Mouse (Mus musculus) yolk sac, embryonic 10.5 days (tissue): ENCODE data around the gene Mrpl58.
A peak's percentile ranks its signal among the peaks of the same experiment; 100 is the strongest.

Source experiments
- DNase-seq: peaks from one replicate; pipeline ENCODE4 v3.0.0-alpha.2; 2017; ENCODE audit warnings: low spot score

Mrpl58 gene

DNA sequence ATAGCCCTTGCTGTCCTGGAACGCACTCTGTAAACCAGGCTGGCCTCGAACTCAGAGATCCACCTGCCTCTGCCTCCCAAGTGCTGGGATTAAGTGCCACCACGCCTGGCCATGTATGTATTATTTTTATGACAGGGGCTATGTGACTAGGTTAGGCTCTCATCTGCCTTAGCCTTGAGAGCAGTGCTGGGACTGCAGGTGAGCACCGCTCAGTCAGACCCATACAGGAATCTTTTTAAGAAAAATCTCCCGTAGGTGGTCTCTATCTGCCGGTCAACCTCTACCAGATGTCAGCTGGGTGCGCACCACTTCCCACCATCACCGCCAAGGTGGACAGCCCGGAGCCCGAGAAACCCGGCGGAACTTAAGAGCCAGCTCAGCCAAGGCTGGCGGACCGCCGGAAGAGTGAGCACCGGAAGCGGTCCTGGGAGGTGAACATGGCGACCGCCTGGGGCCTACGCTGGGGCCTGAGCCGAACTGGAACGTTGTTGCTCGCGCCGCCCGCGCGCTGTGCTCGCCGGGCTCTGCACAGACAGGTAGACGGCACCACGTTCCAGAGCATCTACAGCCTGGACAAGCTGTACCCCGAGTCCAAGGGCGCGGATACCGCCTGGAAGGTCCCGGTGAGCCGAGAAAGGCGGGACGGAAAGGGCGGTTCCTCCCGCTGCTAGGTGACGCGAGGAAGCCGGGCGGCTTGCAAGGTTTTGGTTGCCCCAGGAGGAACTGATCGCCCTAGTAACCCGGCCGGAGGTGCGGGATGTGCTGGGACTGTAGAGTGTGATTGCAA lies at the start of gene Mrpl58:
Mrpl58 (plus strand) TSS at position 415 of the 787 bp plus-strand sequence.
- peak; percentile 86 for DNase-seq

DNA sequence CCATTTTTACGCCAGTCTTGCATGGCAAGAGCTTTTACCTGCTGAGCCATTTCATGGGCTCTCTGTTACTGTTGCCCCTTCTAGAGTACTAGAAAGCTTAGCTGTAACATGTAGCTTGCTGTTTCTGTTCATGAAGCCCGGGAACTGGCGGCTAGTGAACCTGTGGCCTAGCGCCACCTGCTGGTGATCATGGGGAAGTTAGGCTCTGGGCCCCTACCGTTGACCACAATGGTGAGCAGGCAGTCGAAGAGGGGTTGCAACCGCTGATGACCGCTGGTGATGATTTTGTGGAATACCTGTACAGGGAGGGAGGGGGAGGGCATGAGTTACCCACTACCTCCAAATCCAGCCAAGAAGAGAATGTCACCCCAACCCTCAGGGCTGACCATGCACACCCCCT lies 49.4 kb upstream of the Mrpl58 start:
- DNase-seq = peak; percentile 57

DNA sequence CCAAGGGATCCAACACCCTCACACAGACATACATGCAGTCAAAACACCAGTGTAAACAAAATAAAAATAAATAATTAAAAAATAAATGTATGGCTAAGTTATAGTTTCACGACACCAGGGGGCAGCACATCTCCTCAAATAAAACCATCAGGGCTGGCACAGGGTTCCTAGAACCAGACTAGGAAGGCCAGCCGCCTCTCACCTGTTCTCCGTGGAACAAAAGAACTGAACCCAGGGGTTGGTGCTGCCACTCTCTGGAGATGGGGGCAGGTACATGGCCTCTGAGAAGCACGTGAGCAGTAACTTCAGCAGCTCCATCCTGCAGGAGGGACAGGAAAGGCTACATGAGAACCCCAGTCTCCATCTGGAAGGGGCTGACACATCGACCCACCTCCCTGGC lies 45.1 kb upstream of the Mrpl58 start:
- peak; percentile 41 for DNase-seq

- no peak for DNase-seq
Measured at GRCm38 (mm10) chr11:115359293-115359692, 44.3 kb upstream of the Mrpl58 start.

DNA sequence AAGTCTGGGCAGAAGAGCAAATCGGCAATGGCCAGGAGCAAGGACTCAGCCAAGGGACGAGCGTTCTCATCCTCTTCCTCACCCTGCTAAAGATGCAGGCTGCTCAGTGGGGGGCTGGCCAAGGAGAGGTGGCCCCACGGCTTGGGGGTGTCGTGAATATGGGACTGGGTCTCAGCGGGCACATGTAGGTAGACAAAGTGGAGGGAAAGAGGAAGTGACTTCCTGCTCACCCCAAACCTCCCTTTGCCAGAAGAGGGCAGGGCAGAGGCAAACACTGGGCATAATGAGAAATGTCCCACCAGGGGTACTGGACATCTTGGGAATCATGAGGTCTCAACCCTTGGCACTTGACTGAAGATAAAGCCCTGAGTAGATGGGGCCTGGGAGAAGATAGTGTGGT lies 43.8 kb upstream of the Mrpl58 start:
- DNase-seq = no peak

- DNase-seq = no peak
Measured at GRCm38 (mm10) chr11:115364136-115364535, 39.4 kb upstream of the Mrpl58 start.

DNA sequence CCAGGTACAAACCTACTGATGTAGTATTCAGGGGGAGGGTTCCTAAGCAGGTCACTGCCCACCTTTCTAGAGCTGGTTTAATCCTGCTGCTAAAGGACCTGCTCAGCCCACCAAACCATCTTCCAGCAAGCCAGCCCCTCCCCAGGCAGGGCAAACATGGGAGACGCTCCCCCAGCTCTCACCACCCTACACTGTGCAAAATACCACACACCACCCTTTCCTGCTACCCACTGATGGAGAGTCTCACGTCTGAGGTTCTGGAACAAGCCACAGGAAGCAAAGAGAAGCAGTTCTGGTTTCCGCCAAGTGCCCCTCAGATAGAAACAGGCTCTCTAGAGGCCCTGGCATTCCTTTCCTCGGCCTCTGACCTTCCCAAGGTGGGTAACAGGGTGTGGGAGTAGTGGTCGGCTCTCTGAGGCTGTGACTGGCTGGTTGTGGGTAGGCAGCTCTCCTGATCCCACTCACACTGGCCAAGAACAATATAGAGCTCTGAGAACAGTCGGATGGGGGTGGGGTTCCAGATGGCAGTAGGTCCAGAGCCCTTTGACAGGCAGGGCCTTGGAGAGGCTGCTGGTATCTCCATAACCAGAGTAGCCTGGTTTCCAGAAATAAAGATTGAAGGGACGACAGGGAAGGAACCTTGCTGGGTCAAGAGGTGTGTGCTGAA lies 37.4 kb upstream of the Mrpl58 start:
- no peak for DNase-seq

DNA sequence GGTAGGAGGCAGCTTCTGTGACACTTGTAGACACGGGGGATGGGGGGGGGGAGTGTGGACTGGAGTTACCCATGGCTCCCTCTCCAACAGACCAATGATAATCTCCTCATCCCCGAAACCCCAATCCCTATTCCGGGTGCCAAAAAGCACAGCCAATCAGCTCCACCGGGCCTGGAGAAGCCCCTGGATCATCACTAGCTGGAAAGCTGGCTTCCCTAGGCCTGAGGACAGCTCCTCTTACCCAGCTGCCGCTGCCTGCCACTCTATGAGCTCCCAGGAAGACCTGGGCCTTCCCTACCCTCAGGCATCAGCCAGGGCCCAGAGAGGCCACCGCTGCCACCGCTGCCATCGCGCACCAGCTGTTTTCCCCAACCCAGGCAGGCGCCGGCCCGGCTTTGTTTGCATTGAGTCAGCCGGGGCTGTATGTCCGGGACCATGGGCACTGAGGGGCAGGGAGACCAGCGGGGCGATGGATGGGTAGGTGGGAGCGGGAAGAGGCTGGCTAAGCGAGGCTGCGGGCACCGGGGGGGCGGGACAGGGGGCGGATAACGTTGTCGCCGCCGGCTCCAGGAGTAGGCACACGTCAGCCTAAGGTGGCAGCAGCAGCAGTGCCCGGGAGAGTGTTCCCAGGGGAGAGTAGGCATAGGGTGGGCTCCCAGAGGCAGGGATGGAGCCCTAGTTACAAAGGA lies 36.7 kb upstream of the Mrpl58 start:
- DNase-seq = no peak

GRCm38 (mm10) chr11:115367395-115367944 lies 36.1 kb upstream of the Mrpl58 start, which contains the start of gene Hid1:
Hid1 (minus strand) TSS chr11:115367756.
- peak; percentile 68 for DNase-seq

DNA sequence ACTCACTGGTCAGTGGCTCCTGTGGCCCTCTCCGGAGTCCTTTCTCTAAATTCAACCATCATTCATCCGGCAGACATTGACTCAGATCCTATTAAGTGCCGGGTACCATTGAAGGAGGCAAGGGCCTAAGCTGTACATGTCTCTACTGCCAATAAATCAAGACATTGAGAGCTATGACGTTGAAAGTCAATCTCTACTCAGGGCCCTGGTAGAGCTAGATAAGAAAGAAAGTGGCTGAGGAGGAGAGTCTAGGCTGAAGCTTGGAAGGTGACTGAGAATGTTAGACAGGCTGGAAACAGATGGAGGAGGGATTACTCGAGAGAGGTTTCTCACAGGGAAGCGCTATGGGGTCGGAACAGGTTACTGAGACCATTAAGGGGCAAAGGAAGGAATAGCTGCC lies 33.2 kb upstream of the Mrpl58 start:
- no peak for DNase-seq

DNA sequence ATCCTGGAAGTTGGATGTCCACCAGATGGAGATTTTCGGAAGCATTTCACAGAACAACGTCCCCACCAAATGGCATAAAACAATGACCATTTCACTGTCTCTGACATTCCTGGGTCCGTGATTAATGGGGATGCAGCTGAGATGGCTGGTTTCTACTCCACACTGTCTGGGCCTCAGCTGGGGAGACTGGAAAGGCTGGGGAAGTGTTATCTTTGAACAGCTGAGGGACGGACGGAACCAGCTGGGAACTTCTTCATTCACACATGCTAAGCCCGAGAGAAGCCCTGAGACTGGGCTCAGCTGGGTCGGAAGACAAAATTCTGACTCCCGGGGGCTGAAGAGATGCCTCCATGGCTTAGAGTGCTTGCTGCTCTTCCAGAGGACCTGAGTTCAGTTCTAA lies 32.2 kb upstream of the Mrpl58 start:
- no peak for DNase-seq

- DNase-seq = no peak
Measured at GRCm38 (mm10) chr11:115372015-115372414, 31.5 kb upstream of the Mrpl58 start.

DNA sequence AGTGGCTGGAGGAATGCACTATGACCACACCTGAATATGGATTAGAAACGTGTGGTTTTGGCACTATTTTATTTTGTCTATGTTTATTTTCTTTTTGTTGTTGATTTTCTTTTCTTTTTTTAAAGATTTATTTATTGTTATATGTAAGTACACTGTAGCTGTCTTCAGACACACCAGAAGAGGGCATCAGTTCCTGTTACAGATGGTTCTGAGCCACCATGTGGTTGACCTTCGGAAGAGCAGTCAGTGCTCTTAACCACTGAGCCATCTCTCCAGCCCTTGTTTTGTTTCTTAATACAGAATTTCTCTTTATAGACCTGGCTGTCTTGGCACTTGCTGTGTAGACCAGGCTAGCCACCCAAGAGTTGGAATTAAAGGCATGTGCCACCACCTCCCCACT lies 30.8 kb upstream of the Mrpl58 start:
- no peak for DNase-seq

- DNase-seq = no peak
Measured at GRCm38 (mm10) chr11:115373805-115374694, 29.5 kb upstream of the Mrpl58 start.

DNA sequence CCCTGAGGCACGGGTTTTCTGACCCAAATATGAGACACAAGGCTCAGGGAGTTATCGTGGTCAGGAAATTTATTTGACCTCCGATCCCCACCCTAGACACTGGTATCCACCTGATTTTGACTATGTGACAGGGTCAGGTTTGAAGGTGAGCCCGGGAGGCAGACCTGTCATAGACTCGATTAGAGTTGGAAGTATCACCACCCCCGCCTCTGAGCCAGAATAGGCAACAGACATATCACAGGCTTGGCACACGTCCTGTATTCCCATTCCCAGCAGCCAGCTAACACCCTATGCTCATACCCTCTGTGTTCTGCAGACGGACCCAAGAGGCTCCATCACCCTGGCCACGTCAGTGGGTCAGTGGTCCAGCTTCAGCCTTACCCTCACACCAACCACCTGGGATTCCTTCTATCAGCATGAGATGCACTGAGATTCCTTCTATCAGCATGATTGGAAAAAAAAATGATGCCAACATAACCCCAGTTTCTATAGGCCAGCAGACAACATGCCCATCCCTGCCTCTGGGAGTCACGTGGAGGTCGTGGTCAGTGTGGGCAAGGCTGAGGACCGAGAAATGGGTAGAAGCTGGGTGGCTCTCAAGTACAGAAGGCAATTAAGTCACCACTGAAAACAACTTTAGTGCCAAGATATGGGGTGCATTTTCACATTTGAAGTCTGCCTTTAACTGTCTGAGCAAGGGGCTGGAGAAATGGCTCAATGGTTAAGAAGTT lies 28.7 kb upstream of the Mrpl58 start:
- DNase-seq = no peak

DNA sequence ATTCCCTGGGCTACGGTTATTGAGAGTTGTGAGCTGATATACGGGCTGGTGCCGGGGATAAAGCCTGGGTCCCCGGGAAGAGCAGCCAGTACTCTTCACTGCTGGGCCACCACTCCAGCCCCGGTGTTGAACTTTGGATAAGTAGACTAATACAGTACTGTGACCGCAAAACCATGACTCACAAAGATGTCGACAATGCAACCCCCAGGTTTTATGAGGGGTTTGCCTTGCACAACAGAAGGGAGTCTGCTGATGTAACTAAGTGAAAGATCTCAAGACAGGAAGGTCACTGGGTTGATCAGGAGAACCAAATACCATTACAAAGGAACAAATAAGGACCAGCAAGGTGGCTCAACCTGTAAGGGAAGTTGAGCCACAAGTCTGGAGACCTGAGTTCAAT lies 26.8 kb upstream of the Mrpl58 start:
- DNase-seq = no peak

- no peak for DNase-seq
Measured at GRCm38 (mm10) chr11:115377254-115377653, 26.3 kb upstream of the Mrpl58 start.

- no peak for DNase-seq
Measured at GRCm38 (mm10) chr11:115377854-115378253, 25.7 kb upstream of the Mrpl58 start.

GRCm38 (mm10) chr11:115381276-115381675 lies 22.3 kb upstream of the Mrpl58 start:
- no peak for DNase-seq

DNA sequence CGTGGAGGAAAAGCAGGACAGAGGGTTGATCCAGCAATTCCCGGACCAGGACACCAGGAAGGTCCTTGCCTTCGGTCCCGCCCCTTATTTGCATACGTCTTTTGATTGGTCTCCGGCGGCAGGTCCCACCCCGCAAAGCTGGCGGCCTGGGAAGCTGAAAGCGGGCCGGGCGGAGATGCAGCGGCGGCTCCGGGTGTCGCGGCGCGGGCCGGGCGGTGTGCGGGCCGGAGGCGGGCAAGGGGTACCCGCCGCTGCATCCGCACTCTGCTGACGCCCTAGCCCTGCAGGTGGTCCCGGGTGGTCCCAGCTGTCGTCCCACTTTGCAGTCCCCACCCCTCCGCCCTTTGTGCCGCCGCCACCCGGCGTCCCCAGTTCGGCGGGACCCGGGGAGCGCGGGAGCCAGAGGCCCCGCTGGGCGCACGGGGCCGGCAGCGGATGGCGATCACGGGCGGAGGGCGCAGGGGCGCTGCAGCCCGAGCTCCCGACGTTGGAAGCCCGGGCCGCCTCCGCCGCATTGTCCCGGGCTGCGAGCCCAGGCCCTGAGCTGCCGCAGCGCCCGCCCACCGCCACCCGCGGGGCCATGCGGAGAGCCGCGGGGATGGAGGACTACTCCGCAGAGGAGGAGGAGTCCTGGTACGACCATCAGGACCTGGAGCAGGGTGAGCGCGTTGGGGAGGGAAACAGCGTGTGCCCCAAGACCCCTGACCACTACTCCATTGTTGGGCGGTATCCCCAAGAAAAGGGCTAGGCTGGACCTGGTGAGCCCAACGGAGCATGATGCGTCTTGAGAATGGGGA lies 21.6 kb upstream of the Mrpl58 start, which contains the start of gene Cdr2l:
Cdr2l (plus strand) TSS at position 174 of the 797 bp plus-strand sequence.
- DNase-seq = peak; percentile 92
